Mouse (Mus musculus): ENCODE results near the gene Lrrc61.

The Lrrc61 gene

DNA sequence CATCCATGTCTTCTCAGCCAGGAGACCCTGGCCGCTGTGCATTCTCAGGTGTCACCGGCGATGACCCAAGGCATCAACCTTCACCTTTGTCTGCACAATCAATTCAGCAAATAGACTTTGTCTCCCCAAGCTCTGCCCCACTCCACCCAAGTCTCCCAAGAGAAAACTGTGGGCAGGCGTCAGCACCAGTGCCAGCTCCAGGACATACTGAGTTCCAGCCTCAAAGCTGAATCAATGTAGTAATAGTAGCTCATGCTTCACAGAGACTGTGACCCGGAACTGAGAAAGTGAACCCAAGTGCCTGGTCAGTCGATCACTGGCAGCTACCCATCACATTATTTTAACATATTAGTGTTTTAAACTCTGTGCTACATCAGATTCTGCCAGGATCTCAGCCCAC lies 6.3 kb upstream of the Lrrc61 start:
- no peak for DNase-seq

DNA sequence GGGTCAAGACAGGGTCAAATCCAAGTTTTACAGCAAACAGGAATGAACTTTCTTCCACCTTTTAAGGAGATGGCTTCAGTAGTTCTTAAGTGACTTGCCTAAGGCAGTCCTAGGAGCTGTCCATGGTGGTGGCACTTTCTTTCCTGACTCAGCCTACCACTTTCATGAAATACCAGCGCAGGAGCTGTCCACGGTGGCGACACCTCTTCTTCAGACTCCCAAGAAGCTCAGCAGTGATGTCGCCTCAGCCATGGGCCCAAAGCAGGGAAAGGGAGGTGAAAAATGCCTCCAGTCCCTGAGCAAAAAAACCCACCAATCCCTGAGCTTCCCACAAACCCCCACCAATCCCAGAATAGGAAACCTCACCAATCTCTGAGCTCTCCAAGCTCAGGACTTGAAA lies 1.7 kb upstream of the Lrrc61 start:
- peak; percentile 37 for DNase-seq

DNA sequence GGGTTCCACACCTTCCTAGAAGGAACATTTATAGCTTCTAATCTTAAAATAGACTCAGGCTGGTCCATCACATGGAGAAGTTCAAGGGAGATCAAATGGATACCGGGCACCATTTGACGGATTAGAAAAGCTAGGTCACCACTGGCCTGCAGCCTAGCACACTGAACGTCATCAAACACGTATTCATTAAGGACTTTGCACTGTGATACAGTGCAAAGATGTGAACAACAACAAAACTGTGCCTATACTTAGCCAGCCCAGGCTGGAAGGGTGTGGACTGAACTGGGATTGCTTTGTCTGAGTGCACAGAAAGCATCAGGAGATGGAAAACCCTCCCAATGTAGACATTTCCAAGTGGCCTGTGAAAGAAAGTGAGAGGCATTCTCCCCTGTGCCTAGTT lies 777 bp upstream of the Lrrc61 start:
- DNase-seq = no peak

DNA sequence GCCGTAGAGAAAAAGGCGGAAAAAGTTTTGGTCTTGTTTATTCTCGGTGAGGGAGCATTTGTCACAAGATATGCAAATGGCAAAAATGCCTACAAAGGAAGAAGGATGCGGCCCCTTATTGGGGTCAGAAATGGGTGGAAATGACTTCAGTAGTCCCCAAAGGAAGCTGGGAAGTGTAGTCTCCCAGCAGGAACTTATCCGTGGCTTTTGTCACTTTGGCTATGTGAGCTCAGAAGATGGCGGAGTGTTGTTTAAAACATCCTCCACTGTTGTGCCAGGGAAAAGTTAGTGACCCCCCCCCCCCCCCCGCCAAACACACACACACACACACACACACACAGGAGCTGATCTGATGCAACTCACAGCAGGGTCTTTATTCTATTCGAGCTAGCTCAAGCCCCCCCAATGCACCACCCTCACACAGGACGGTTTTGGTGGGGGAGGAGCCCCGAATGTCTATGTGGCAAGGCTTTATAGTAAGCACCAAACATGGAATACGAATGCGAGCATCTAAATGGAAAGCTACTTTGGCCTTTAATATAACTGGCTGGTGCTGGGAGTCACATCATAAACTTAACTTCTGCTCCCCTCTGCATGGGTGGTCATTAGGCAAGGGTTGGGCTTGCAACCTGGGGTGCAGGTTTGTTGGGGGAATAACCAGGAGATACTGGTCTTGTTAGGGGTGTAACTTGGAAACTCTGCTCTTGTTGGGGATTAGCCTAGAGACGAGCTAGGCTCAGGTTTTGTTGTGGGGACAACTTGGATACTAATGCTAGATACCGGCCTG lies 701 bp downstream of the Lrrc61 start:
- DNase-seq = peak; percentile 60

DNA sequence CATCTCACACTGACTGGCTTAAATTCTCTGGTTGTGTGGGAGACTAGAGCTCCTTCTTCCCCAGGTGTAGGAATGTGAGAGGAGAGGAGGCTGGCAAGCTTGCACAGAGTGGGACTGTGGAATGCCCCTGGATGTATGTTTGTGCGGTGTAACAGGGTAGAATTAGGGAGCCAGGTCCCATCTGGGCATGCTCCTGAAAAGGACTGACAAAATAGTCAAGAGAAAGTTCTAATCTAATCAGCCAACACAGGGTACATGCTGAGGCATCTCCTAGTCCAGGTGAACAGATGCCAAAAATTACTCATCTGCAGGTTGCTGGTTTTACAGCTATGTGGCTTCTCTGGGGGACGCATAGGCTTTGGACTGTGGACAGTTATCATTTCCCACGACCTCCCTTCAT lies 1.4 kb downstream of the Lrrc61 start:
- DNase-seq = no peak

DNA sequence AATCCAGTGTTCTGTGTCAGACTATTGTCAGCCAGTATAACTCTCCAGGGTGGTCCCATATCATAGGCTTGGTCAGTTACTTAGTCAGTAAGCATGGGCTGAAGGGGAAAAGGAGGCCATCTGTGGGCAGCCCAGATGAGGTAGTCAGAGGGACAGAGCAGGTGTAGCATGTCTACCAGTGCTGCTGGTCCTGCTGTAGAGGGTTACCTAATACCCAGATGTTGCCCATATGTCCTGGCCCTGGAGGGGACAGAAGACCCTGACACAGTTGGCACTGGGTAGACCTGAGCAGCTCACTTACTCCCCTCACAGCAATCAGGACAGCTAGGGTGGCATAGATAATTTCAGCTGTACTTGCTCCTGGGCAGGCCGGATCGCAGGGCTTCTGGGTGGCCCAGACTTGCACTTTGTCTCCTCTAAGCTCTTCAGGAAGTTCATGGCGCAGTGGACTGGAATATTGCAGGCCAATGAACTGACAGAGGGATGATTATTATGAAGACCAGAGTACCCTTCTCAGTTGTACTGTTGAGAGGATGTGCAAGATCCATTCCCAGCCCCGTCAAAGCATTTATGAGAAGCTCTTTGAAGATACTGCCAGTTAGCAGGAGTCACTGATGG lies 11.2 kb downstream of the Lrrc61 start:
- DNase-seq = no peak

DNA sequence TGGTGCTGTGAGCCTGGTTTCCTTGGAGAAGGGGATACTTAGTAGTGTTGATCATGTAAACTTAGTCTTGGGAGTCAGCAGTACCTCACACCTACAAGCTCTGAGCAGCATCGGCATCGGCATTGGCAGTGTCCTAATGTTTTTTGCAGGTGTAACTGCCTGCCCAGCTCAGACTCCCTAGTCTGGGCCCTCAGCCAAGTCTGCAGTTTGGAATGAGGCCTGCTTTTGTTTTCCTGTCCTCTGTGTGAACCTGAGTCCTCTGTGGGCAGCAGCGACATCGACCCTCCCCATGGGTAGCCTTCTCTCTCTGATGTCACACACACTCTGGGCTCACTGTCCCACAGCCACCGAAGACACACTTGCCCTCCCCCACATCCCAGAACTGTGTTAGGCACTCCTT lies 11.7 kb downstream of the Lrrc61 start:
- DNase-seq = peak; percentile 49

DNA sequence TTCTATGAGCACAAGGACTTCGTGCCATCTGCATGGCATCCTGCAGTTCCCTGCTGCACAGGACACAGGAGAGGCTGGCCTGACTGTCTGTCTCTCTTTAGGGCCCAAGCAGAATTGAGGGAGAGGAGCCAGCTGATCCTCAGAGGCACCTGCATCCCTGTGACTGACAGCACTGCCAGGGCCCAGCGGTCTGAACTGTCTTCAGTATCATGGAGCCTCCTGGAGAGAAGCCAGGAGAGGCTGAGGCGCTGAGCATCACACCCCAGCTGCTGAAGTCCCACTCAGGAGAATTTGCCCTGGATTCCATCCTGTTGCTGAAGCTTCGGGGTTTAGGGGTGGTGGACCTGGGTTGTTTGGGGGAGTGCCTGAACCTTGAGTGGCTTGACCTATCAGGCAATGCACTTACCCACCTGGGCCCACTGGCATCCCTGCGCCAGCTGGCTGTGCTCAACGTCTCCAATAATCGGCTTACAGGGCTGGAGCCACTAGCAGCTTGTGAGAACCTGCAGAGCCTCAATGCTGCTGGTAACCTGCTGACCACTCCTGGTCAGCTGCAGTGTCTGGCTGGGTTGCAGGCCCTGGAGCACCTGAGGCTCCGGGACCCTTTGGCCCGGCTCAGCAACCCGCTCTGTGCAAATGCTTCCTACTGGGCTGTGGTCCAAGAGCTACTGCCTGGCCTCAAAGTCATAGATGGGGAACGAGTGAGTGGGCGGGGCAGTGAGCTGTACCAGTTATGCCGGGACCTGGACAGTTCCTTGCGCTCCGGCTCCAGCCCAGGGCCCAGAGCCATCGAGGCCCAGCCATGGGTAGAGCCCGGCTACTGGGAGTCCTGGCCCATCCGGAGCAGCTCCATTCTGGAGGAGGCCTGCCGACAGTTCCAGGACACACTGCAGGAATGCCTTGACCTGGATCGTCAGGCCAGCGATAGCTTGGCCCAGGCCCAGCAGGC lies 13.7 kb downstream of the Lrrc61 start:
- DNase-seq = peak; percentile 37

DNA sequence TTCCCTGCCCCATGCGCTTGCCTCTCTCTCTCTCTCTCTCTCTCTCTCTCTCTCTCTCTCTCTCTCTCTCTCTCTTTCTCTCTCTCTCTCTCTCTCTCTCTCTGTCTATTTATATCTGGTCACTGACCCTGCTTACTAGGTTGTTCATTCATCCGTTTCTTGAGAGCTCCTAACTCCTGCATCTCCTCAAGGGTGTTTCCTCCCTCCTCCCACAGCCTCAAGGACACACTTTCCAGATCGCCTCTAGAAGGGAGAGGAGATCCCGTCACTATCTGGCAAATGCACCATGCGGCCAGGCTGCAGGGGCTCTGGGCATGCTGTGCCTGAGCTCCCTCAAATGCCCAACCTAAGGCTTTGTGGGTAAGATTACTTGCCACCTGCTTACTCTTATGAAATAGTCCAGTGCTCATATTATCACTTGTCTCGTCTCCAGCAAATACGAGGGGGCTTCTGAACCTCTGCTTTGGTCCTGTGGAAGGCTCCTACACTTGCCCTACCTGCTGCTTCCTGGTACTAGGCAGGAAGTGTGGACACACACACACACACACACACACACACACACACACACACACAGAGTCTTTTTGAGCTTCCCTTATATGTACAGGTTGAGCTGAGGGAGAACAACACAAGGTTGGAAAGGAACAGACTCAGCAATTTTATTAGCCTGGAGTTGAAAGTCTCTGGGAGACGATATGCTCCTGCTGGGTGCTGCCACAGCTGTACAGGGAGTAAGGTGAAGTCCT lies 14.6 kb downstream of the Lrrc61 start:
- DNase-seq = no peak

DNA sequence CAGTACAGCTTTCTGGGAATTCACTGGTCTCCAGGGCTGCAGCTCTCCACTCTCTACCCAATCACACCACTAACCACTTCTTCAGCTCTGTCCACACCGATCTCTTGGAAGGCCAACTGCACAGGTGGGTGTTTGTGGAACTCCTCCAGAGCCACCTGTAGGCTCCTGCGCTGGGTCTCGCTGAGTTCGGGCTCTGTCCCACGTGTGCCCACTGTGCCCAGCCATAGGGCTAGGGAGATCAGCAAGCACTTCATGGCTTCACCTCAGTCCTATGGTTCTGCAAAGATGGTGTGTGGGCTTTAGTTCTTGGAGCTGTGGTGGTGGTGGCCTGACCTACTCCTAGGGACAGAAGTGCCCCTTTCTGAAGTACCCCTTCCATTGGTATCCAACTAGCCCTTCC lies 17.4 kb downstream of the Lrrc61 start:
- DNase-seq = no peak

DNA sequence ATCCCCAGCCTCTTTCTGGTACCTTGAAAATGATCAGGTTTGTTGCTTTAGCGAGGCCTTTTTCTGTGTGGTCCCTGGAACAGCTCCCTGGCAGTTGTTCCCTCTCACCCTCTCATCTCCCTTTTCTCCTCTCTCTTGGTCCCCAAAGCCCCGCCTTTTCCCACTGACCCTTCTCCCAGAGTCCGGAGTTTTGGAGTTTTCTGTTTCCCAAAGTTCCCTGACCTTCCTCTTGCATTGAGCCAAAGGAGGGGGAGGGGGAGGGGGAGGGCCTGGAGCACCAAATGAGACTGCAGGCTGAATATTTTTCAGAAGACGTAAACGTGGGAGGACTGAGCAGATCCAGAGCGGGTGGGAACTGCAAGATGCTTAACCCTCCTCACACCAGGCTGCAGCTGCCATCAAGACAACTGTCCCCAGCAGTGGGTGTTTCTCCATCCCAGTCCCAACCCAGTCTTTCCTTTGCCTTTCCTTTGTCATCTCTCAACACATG lies 18.0 kb downstream of the Lrrc61 start, which contains the start of gene Rarres2:
Gene Rarres2 (minus strand): TSS at position 218 of the 490 bp plus-strand sequence.
- peak; percentile 60 for DNase-seq

DNA sequence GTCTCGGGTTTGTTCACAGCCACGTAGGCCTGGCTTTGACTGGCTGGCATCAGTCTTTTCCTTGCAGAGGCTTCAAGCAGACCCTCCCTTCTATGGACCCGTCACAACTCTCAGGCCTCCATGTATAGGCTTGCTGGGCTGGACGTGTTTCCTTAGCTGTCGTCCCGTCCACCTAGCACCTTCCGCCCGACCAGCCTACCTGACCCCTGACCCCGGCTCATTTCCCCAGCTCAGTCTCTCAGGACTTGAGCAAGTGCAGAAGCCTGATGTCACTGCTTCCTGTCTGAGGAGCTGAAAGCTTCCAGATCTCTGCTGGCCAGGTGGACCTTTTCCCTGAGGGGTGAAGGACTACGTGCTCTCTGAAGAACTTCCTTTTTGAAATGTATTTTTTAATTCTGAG lies 18.7 kb downstream of the Lrrc61 start:
- peak; percentile 17 for DNase-seq

DNA sequence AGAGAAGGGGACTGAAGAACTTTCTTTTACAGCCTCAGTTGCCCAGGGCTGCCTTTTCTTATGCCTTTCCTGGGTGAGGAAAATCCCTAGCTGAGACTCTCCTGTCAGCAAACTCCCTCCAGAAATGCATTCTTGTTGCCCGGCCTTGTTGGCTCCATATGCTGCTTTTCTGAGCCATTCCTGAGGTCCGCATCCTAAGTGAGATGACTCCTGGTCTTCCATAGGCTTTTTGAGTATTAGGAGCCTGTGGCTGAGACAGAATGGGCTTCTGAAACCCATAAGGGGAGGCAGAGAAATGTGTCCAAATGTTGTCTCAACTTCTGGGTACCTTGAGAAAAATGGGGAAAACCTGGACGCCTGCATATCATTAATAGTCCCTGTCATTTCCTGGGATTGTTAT lies 19.4 kb downstream of the Lrrc61 start:
- no peak for DNase-seq

DNA sequence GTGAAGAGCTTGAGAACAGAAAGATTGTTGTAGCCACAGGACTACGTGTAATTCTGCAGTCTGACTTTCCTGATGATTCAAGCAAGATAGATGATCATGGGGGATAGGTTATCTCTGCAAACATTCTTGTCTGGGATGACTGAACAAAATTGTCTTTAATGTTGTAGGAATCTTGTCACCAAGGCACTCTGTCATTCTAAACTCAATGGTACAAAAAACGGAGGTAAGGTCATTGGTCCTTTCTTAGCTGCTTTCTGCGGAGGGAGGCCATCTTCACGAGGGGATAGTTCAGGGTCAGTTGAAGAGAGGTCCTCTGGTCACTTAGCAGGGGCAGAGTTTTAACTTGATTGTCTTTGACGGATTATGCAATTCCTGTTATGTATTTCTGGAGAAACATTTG lies 24.1 kb downstream of the Lrrc61 start:
- DNase-seq = no peak

DNA sequence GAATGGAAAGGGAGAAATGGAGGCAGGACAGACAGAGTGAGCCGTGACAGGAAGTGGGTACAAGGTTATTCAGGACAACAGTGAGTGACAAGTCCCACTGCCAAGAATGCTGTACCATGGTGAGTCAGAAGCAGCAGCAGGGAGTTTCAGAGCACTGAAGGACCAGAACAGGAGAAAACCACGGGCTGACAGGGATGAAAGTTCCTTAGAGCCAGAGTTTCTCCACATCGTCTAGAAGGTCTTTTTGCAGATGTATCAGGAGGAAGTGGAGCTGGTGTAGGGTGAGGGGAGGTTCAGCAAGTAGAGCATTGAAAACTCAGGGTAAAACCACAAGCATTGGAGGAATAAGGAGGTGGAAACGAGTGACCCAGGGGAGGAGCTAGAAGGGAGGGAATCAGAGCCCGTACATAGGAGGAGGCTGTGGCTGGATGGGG lies 24.6 kb downstream of the Lrrc61 start:
- DNase-seq = no peak

DNA sequence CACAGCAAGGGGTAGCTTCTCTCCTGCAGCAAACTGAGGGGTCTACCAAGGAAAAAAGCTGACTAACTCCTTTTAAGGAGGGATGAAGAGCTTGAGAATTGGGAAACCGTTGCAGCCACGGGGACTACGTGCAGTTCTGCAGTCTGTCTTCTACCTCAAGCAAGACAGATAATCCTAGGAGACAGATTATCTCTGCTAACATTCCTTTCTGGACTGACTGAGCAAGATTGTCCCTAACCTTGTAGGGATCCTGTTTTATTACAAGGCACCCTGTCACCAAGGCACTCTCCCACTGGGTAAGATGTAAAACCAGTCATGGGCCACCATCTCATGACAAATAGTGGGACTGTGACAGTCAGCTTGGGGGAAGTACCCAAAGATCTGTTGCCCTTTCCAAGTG lies 26.7 kb downstream of the Lrrc61 start:
- no peak for DNase-seq

DNA sequence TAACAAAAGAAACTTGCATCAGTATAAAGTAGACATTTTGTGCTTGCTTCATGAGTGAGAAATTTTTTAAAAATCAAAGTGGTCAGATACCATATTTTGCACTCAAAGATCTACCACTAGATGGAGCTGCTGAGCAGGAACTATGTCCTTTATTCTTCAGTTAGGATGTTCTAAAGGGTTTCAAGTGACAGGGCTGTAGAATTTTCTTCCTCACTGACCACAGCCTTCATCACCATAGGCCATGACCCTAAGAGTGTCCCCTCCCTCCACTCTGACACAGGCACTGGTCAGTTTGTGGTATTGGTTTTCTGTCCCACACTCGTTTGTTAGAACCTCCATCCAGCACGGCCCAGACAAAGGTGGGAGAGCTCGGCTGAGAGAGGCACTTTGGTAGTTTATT lies 27.4 kb downstream of the Lrrc61 start:
- peak; percentile 65 for DNase-seq

DNA sequence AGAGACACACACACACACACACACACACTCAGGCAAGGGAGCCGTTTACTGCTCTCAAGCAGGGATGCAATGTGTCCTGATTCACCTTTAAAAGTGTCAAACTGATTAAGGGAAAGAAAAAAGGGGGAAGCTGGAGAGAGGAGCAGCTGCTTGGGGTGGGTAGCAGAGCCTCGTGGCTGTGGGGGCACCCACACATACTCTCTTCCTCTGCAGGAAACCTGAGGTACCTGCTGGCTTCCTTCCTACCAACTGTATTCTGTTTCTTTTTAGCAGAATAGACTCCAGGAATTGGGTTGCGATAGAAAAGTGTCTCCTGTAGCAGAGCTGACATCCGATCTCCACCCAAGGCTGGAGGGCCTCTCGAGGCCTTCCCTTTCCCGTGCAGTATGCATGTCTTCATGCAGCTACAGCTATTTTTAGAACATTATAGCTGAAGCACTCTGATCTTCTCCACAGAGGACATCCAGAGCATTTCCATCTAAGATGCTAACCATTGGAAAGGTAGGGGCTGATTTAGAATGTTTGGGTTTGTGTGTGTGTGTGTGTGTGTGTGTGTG lies 34.7 kb downstream of the Lrrc61 start, which contains the start of gene Gm45021:
Gene Gm45021 (plus strand): TSS at position 417 of the 557 bp plus-strand sequence.
- DNase-seq = no peak

DNA sequence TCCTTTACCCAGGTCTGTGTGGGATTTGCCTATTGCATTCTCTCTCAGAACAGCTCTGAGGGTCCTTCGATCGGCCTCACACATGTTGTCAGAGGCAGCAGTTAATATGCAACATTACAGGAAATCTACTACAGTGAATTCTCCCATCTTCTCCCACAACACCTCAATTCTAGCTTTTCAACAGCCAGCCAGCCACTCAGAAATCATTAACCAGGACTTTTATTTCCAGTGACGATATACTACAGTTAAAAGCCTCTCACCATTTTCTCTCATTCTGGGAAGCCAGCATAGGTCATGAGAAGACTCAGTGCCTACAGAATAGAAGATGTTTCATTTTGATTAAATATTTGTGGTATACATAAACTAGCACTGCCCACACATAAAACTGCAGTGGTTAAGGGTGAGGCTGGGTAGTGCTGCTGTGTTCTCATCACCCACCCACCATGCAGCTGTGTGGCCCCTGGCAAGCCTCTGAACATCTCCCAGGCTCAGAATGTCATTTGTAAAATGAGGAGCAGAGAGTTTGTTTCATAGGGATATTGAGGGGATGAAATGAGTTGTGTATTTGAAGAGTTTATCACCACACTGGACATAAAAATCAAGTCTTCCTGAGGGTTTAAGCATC lies 36.7 kb downstream of the Lrrc61 start:
- DNase-seq = no peak

DNA sequence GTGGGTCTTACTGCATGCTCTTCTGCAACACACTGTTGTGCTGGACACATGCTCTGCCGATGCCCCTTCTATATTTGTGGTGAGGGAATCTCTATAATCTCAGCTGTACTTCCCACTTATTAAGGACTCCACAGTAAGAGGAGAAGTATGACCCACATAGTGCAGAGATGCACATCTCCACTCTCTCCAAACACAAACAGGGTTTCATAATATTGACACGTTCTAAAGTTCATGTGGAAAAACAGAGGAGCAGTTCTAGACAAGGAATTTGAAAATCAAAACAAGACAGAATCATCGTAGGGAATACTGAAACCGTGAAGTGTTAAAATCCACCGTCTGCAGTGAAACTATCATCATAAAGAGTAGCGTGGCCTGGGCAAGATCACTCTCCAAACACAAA lies 37.3 kb downstream of the Lrrc61 start:
- DNase-seq = no peak

Measured in lung, postnatal 14 days (tissue).